Mouse (Mus musculus): ENCODE measurements around the gene Gm49387. TPM values are rescaled to one million over a fixed set of nuclear protein-coding genes. Genes with fewer than 3 reads are reported as not detected.

Gm49387 gene
- polyA plus RNA-seq, 1 experiment from 2014 or later = not detected

DNA sequence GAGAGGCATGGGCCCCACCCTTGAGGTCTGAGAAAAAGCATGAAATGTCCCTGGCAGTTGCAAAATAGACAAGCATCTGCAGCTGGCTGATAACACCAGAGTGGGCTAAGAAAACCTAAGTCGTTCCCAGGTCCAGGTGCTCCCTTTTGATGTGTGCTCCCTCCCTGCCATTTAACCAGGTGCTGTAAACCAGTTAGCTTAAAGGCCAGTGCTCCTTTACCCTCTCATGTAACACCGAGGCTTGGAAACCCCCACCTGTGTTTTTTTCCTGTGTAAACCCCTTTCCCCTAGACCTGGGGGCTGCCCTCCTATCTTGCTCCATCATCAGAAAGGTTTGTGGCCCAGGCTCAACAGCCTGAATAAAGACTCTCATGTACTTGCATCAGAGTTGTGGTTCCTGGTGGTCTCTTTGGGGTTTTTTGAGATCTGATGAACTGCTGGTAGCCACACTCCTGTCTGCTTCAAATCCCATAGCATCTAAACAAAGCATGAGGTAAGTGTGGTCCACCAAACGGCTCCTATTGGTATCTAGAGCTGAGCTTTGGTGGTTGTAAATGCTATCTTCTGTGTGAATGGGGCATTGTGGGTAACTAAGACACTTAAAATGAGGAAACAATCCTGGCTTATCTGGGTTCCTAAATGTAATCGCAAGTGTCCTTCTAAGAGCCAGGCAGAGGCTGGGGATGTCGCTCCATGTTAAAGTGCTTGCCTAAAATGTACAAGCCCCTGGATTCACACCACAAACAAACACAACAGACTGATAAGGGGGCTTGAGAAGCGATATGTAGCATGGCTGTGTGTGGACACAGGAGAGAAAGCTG lies 70.3 kb downstream of the Gm49387 start:
- H3K4me2 ChIP-seq = no peak overlapping the region
- H3K36me3 ChIP-seq = no peaks in the 10 kb centered on the region
- no peak overlapping the region for H3K9ac ChIP-seq
- H3K27ac ChIP-seq (replicated peaks) = no peak overlapping the region
- H3K27me3 ChIP-seq (replicated peaks) = peaks cover 4% of the 10 kb centered on the region
- ATAC-seq (ENCODE audit: extremely low read depth, insufficient number of reproducible peaks, low FRiP score, low TSS enrichment) = no peak
- H3K4me1 ChIP-seq = peaks cover 62% of the 10 kb centered on the region
- WGBS = 29% methylated on average over 6 of the region's 6 CpGs
- no peak overlapping the region for H3K4me3 ChIP-seq
- H3K9me3 ChIP-seq = no peaks in the 10 kb centered on the region

DNA sequence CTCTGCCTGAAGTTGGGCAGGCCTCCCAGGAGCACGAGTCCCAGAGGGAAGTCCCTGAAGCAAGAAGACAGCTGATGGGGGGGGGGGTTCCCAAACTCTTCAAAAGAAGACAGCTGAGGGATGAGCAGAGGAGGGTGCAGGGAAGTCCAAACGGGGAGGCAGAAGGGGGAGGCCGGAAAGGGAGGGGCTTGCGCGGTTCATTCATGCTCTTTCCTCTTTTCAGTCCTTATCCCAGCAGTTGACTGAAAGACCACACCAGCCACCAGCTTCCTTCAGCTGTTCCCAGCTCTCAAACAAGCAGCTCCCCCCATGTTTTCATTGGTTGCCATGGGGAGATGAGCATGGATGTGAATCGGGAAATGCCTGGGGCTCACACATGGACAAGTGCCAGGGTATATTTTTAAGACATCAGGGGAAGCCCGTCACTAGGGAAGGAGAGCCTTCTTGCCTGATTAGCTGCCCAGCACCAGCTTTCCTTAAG lies 71.5 kb downstream of the Gm49387 start:
- Histone ChIP-seq H3K27me3 (replicated peaks) (peaks cover 2% of the 10 kb centered on the region), H3K4me1 (peaks cover 66% of the 10 kb centered on the region), H3K36me3 (no peaks in the 10 kb centered on the region), H3K27ac (replicated peaks) (peak overlapping the region; percentile 44), H3K9me3 (no peaks in the 10 kb centered on the region), H3K9ac (peak overlapping the region; percentile 53), H3K4me3 (no peak overlapping the region), H3K4me2 (0 out of 2 replicates have a peak overlapping the region, but pooled peaks have one; percentile 6)
- 41% methylated on average over 7 of the region's 7 CpGs for WGBS
- ATAC-seq (ENCODE audit: extremely low read depth, insufficient number of reproducible peaks, low FRiP score, low TSS enrichment) = no peak; the same call in 1 of the 2 replicates

- H3K9ac ChIP-seq = peak overlapping the region; percentile 33; the same call in 1 of the 2 replicates
- H3K27me3 ChIP-seq (replicated peaks) = peaks cover 4% of the 10 kb centered on the region; the same call in 1 of the 2 replicates
- H3K36me3 ChIP-seq = no peaks in the 10 kb centered on the region
- no peak for ATAC-seq (ENCODE audit: extremely low read depth, insufficient number of reproducible peaks, low FRiP score, low TSS enrichment)
- H3K4me3 ChIP-seq = no peak overlapping the region
- H3K27ac ChIP-seq (replicated peaks) = peak overlapping the region; percentile 78
- peak overlapping the region; percentile 13; the same call in 1 of the 2 replicates for H3K4me2 ChIP-seq
- no peaks in the 10 kb centered on the region for H3K9me3 ChIP-seq
- H3K4me1 ChIP-seq = peaks cover 69% of the 10 kb centered on the region
- WGBS = 54% methylated on average over 9 of the region's 9 CpGs
These were observed 75.0 kb downstream of the Gm49387 start for GRCm38 (mm10) chr14:31565478-31566212.

- no peaks in the 10 kb centered on the region for H3K9me3 ChIP-seq
- H3K4me1 ChIP-seq = peaks cover 67% of the 10 kb centered on the region
- 11% methylated on average over 6 of the region's 6 CpGs for WGBS
- H3K4me2 ChIP-seq = peak overlapping the region; percentile 13; the same call in 1 of the 2 replicates
- no peak overlapping the region for H3K4me3 ChIP-seq
- ATAC-seq (ENCODE audit: extremely low read depth, insufficient number of reproducible peaks, low FRiP score, low TSS enrichment) = no peak
- peak overlapping the region; percentile 78 for H3K27ac ChIP-seq (replicated peaks)
- no peaks in the 10 kb centered on the region for H3K36me3 ChIP-seq
- peak overlapping the region; percentile 33; the same call in 1 of the 2 replicates for H3K9ac ChIP-seq
- peaks cover 4% of the 10 kb centered on the region; the same call in 1 of the 2 replicates for H3K27me3 ChIP-seq (replicated peaks)
These were observed 76.1 kb downstream of the Gm49387 start for GRCm38 (mm10) chr14:31564452-31565179.

GRCm38 (mm10) chr14:31560886-31561285 lies 79.8 kb downstream of the Gm49387 start:
- Histone ChIP-seq H3K4me2 (no peak overlapping the region), H3K27ac (replicated peaks) (peak overlapping the region; percentile 79), H3K4me3 (no peak overlapping the region), H3K27me3 (replicated peaks) (peaks cover 33% of the 10 kb centered on the region), H3K9me3 (no peaks in the 10 kb centered on the region), H3K36me3 (no peaks in the 10 kb centered on the region), H3K4me1 (peaks cover 66% of the 10 kb centered on the region), H3K9ac (no peak overlapping the region)
- ATAC-seq (ENCODE audit: extremely low read depth, insufficient number of reproducible peaks, low FRiP score, low TSS enrichment) = peak; percentile 65; the same call in 1 of the 2 replicates
- WGBS = 6% methylated on average over 5 of the region's 5 CpGs

- H3K4me1 ChIP-seq = peaks cover 54% of the 10 kb centered on the region
- ATAC-seq (ENCODE audit: extremely low read depth, insufficient number of reproducible peaks, low FRiP score, low TSS enrichment) = no peak
- H3K4me2 ChIP-seq = no peak overlapping the region
- no peak overlapping the region for H3K4me3 ChIP-seq
- no peak overlapping the region for H3K27ac ChIP-seq (replicated peaks)
- no peak overlapping the region for H3K9ac ChIP-seq
- peaks cover 33% of the 10 kb centered on the region for H3K27me3 ChIP-seq (replicated peaks)
- no peaks in the 10 kb centered on the region for H3K9me3 ChIP-seq
- WGBS = 48% methylated on average over 5 of the region's 5 CpGs
- no peaks in the 10 kb centered on the region for H3K36me3 ChIP-seq
These were observed 81.5 kb downstream of the Gm49387 start for GRCm38 (mm10) chr14:31559216-31559615.

- Histone ChIP-seq H3K4me3 (no peak overlapping the region), H3K4me2 (no peak overlapping the region), H3K9ac (no peak overlapping the region), H3K9me3 (no peaks in the 10 kb centered on the region), H3K4me1 (peaks cover 49% of the 10 kb centered on the region), H3K36me3 (no peaks in the 10 kb centered on the region), H3K27ac (replicated peaks) (no peak overlapping the region), H3K27me3 (replicated peaks) (peaks cover 33% of the 10 kb centered on the region)
- ATAC-seq (ENCODE audit: extremely low read depth, insufficient number of reproducible peaks, low FRiP score, low TSS enrichment) = no peak
- 60% methylated on average over 9 of the region's 9 CpGs for WGBS
These were observed 82.9 kb downstream of the Gm49387 start for GRCm38 (mm10) chr14:31557784-31558183.

- ATAC-seq (ENCODE audit: extremely low read depth, insufficient number of reproducible peaks, low FRiP score, low TSS enrichment) = no peak
These were observed 83.4 kb downstream of the Gm49387 start for GRCm38 (mm10) chr14:31557273-31557672.

DNA sequence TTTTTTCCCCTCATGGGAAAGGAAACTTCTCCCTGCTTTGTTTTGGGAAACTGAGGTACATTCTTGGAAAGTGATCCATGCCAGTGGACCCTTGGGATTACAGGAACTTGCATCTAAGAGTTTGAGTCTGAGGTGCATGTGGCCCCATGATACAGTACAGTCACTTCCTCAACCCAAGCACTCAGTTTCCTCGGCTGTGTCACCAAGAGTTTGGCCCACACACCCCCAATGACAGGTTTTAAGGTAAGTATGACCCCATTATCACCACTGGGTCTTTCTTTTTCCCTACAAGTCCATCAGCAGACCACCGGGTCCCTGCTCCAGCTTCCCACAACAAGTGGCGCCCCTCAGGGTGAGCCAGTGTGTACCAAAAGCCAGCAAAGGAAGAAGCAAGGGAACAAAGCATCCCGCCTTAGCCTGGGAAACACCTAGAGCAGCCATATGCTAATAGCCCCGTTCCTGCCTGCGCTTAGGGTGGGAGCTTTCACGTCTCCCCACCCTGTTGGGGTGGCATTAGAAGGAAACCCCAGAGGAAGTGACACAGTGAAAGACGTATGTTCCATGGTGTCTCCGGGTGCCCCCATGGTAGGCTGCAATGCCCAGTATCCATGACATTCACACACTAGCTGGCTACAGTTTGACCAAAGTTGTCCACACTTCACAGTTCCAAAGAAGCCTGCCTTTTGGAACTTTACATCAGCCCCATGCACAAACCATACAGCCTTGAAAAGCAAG lies 84.0 kb downstream of the Gm49387 start:
- H3K9ac ChIP-seq = no peak overlapping the region
- H3K27me3 ChIP-seq (replicated peaks) = peaks cover 36% of the 10 kb centered on the region
- WGBS = 84% methylated on average over 9 of the region's 9 CpGs
- peaks cover 50% of the 10 kb centered on the region for H3K4me1 ChIP-seq
- no peak for ATAC-seq (ENCODE audit: extremely low read depth, insufficient number of reproducible peaks, low FRiP score, low TSS enrichment)
- no peaks in the 10 kb centered on the region for H3K9me3 ChIP-seq
- H3K4me2 ChIP-seq = no peak overlapping the region
- H3K27ac ChIP-seq (replicated peaks) = no peak overlapping the region
- H3K4me3 ChIP-seq = no peak overlapping the region
- H3K36me3 ChIP-seq = no peaks in the 10 kb centered on the region

More at GRCm38 (mm10) chr14:31557273-31557672, 83.4 kb downstream of the Gm49387 start:
- Histone ChIP-seq H3K27me3 (replicated peaks) (peaks cover 36% of the 10 kb centered on the region), H3K36me3 (no peaks in the 10 kb centered on the region), H3K9ac (no peak overlapping the region), H3K4me3 (no peak overlapping the region), H3K4me2 (no peak overlapping the region), H3K27ac (replicated peaks) (no peak overlapping the region), H3K4me1 (peaks cover 48% of the 10 kb centered on the region), H3K9me3 (no peaks in the 10 kb centered on the region)
- 79% methylated on average over 8 of the region's 8 CpGs for WGBS

- Histone ChIP-seq H3K27me3 (replicated peaks) (peaks cover 38% of the 10 kb centered on the region), H3K4me3 (no peak overlapping the region), H3K9me3 (no peaks in the 10 kb centered on the region), H3K36me3 (no peaks in the 10 kb centered on the region), H3K27ac (replicated peaks) (no peak overlapping the region; the same call in 1 of the 2 replicates), H3K4me1 (peaks cover 43% of the 10 kb centered on the region), H3K4me2 (no peak overlapping the region), H3K9ac (no peak overlapping the region)
- 47% methylated on average over 14 of the region's 14 CpGs for WGBS
- no peak for ATAC-seq (ENCODE audit: extremely low read depth, insufficient number of reproducible peaks, low FRiP score, low TSS enrichment)
These were observed 84.7 kb downstream of the Gm49387 start for GRCm38 (mm10) chr14:31555963-31556434.

All from heart, embryonic 13.5 days (tissue).